Mouse (Mus musculus): ENCODE results near the gene Lin7c. TPM values are rescaled to one million over a fixed set of nuclear protein-coding genes. Genes with fewer than 3 reads are reported as not detected.

Lin7c gene
- polyA plus RNA-seq, 1 experiment = 3.3 TPM

- no peak for DNase-seq (ENCODE audit: low read depth in 1 of 2, low spot score in 2 of 2)
- H3K27me3 ChIP-seq (ENCODE audit: control insufficient read depth, insufficient read depth, low read length) = peaks cover 1% of the 10 kb centered on the region; the same call in 1 of the 2 replicates
- H3K36me3 ChIP-seq (ENCODE audit: control insufficient read depth, insufficient read depth, low read length) = no peaks in the 10 kb centered on the region
- H3K4me1 ChIP-seq (ENCODE audit: control insufficient read depth, insufficient read depth, insufficient read length) = no peaks in the 10 kb centered on the region
- TF ChIP-seq POLR2A (IDR thresholded peaks at IDR 0.05; ENCODE audit: low read depth, low read length) = no peak
- TF ChIP-seq CTCF (IDR thresholded peaks at IDR 0.05; ENCODE audit: extremely low read depth, insufficient read depth, insufficient read length, insufficient replicate concordance) = no peak
- H3K27ac ChIP-seq (ENCODE audit: insufficient read depth, low read length) = no peak overlapping the region
- H3K4me3 ChIP-seq (ENCODE audit: extremely low read depth, insufficient read depth, insufficient read length) = no peak overlapping the region; the same call in 1 of the 2 replicates
- WGBS = 84% methylated on average over 3 of the region's 3 CpGs
These were observed 38.6 kb downstream of the Lin7c start for GRCm38 (mm10) chr2:109929256-109929655.

GRCm38 (mm10) chr2:109930366-109930765, 39.7 kb downstream of the Lin7c start:
- H3K27me3 ChIP-seq (ENCODE audit: control insufficient read depth, insufficient read depth, low read length) = peaks cover 1% of the 10 kb centered on the region; the same call in 1 of the 2 replicates
- no peak overlapping the region for H3K27ac ChIP-seq (ENCODE audit: insufficient read depth, low read length)
- H3K4me3 ChIP-seq (ENCODE audit: extremely low read depth, insufficient read depth, insufficient read length) = no peak overlapping the region
- DNase-seq (ENCODE audit: low read depth in 1 of 2, low spot score in 2 of 2) = no peak
- TF ChIP-seq POLR2A (IDR thresholded peaks at IDR 0.05; ENCODE audit: low read depth, low read length) (no peak), CTCF (IDR thresholded peaks at IDR 0.05; ENCODE audit: extremely low read depth, insufficient read depth, insufficient read length, insufficient replicate concordance) (no peak)
- H3K4me1 ChIP-seq (ENCODE audit: control insufficient read depth, insufficient read depth, insufficient read length) = no peaks in the 10 kb centered on the region
- WGBS = 87% methylated on average over 5 of the region's 5 CpGs
- no peaks in the 10 kb centered on the region for H3K36me3 ChIP-seq (ENCODE audit: control insufficient read depth, insufficient read depth, low read length)

GRCm38 (mm10) chr2:109930771-109931170, 40.1 kb downstream of the Lin7c start:
- WGBS = 86% methylated on average over 4 of the region's 4 CpGs

GRCm38 (mm10) chr2:109931978-109932780, 41.5 kb downstream of the Lin7c start:
- H3K36me3 ChIP-seq (ENCODE audit: control insufficient read depth, insufficient read depth, low read length) = no peaks in the 10 kb centered on the region
- H3K27ac ChIP-seq (ENCODE audit: insufficient read depth, low read length) = no peak overlapping the region
- no peak for TF ChIP-seq CTCF (IDR thresholded peaks at IDR 0.05; ENCODE audit: extremely low read depth, insufficient read depth, insufficient read length, insufficient replicate concordance)
- TF ChIP-seq POLR2A (IDR thresholded peaks at IDR 0.05; ENCODE audit: low read depth, low read length) = no peak
- DNase-seq (ENCODE audit: low read depth in 1 of 2, low spot score in 2 of 2) = no peak
- no peak overlapping the region for H3K4me3 ChIP-seq (ENCODE audit: extremely low read depth, insufficient read depth, insufficient read length)
- H3K4me1 ChIP-seq (ENCODE audit: control insufficient read depth, insufficient read depth, insufficient read length) = no peaks in the 10 kb centered on the region
- whole genome bisulfite sequencing = 16% methylated on average over 13 of the region's 13 CpGs
- H3K27me3 ChIP-seq (ENCODE audit: control insufficient read depth, insufficient read depth, low read length) = peaks cover 1% of the 10 kb centered on the region; the same call in 1 of the 2 replicates

More at GRCm38 (mm10) chr2:109930771-109931170, 40.1 kb downstream of the Lin7c start:
- TF ChIP-seq POLR2A (IDR thresholded peaks at IDR 0.05; ENCODE audit: low read depth, low read length) (no peak), CTCF (IDR thresholded peaks at IDR 0.05; ENCODE audit: extremely low read depth, insufficient read depth, insufficient read length, insufficient replicate concordance) (no peak)
- no peaks in the 10 kb centered on the region for H3K36me3 ChIP-seq (ENCODE audit: control insufficient read depth, insufficient read depth, low read length)
- DNase-seq (ENCODE audit: low read depth in 1 of 2, low spot score in 2 of 2) = no peak
- H3K4me1 ChIP-seq (ENCODE audit: control insufficient read depth, insufficient read depth, insufficient read length) = no peaks in the 10 kb centered on the region
- peaks cover 1% of the 10 kb centered on the region; the same call in 1 of the 2 replicates for H3K27me3 ChIP-seq (ENCODE audit: control insufficient read depth, insufficient read depth, low read length)
- H3K27ac ChIP-seq (ENCODE audit: insufficient read depth, low read length) = no peak overlapping the region
- H3K4me3 ChIP-seq (ENCODE audit: extremely low read depth, insufficient read depth, insufficient read length) = no peak overlapping the region

GRCm38 (mm10) chr2:109933151-109933550, 42.5 kb downstream of the Lin7c start:
- 93% methylated on average over 3 of the region's 3 CpGs for WGBS
- DNase-seq (ENCODE audit: low read depth in 1 of 2, low spot score in 2 of 2) = no peak
- Histone ChIP-seq H3K36me3 (ENCODE audit: control insufficient read depth, insufficient read depth, low read length) (no peaks in the 10 kb centered on the region), H3K4me3 (ENCODE audit: extremely low read depth, insufficient read depth, insufficient read length) (no peak overlapping the region), H3K27me3 (ENCODE audit: control insufficient read depth, insufficient read depth, low read length) (peaks cover 1% of the 10 kb centered on the region; the same call in 1 of the 2 replicates), H3K4me1 (ENCODE audit: control insufficient read depth, insufficient read depth, insufficient read length) (no peaks in the 10 kb centered on the region), H3K27ac (ENCODE audit: insufficient read depth, low read length) (no peak overlapping the region)
- TF ChIP-seq POLR2A (IDR thresholded peaks at IDR 0.05; ENCODE audit: low read depth, low read length) (no peak), CTCF (IDR thresholded peaks at IDR 0.05; ENCODE audit: extremely low read depth, insufficient read depth, insufficient read length, insufficient replicate concordance) (no peak)

GRCm38 (mm10) chr2:109934086-109934485, 43.4 kb downstream of the Lin7c start:
- Histone ChIP-seq H3K36me3 (ENCODE audit: control insufficient read depth, insufficient read depth, low read length) (no peaks in the 10 kb centered on the region), H3K27ac (ENCODE audit: insufficient read depth, low read length) (no peak overlapping the region), H3K27me3 (ENCODE audit: control insufficient read depth, insufficient read depth, low read length) (peaks cover 1% of the 10 kb centered on the region; the same call in 1 of the 2 replicates), H3K4me3 (ENCODE audit: extremely low read depth, insufficient read depth, insufficient read length) (no peak overlapping the region), H3K4me1 (ENCODE audit: control insufficient read depth, insufficient read depth, insufficient read length) (no peaks in the 10 kb centered on the region)
- no peak for DNase-seq (ENCODE audit: low read depth in 1 of 2, low spot score in 2 of 2)
- no peak for TF ChIP-seq POLR2A (IDR thresholded peaks at IDR 0.05; ENCODE audit: low read depth, low read length)
- TF ChIP-seq CTCF (IDR thresholded peaks at IDR 0.05; ENCODE audit: extremely low read depth, insufficient read depth, insufficient read length, insufficient replicate concordance) = no peak
- 72% methylated on average over 4 of the region's 4 CpGs for WGBS

- Histone ChIP-seq H3K27me3 (ENCODE audit: control insufficient read depth, insufficient read depth, low read length) (peaks cover 1% of the 10 kb centered on the region; the same call in 1 of the 2 replicates), H3K36me3 (ENCODE audit: control insufficient read depth, insufficient read depth, low read length) (no peaks in the 10 kb centered on the region), H3K4me3 (ENCODE audit: extremely low read depth, insufficient read depth, insufficient read length) (no peak overlapping the region), H3K27ac (ENCODE audit: insufficient read depth, low read length) (no peak overlapping the region), H3K4me1 (ENCODE audit: control insufficient read depth, insufficient read depth, insufficient read length) (no peaks in the 10 kb centered on the region)
- no peak for DNase-seq (ENCODE audit: low read depth in 1 of 2, low spot score in 2 of 2)
- WGBS = 97% methylated on average over 3 of the region's 3 CpGs
- TF ChIP-seq CTCF (IDR thresholded peaks at IDR 0.05; ENCODE audit: extremely low read depth, insufficient read depth, insufficient read length, insufficient replicate concordance) (no peak), POLR2A (IDR thresholded peaks at IDR 0.05; ENCODE audit: low read depth, low read length) (no peak)
These were observed 44.5 kb downstream of the Lin7c start for GRCm38 (mm10) chr2:109935194-109935593.
